Mouse (Mus musculus) ES-Bruce4 (cell line): ENCODE results near the gene E2f1.

Experiments
- CTCF ChIP-seq: IDR thresholded peaks from one replicate; pipeline ENCODE4 v1.8.1; 2011; ENCODE audit warnings: low read depth, low read length
- EP300 ChIP-seq: IDR thresholded peaks from 2 replicates; pipeline ENCODE4 v1.6.1; 2011; ENCODE audit warnings: low read depth, low read length; ENCODE audit not compliant: insufficient read depth
- POLR2A ChIP-seq: IDR thresholded peaks from one replicate; pipeline ENCODE4 v1.8.1; 2011; ENCODE audit warnings: low read length; ENCODE audit not compliant: insufficient read depth

- TF ChIP-seq EP300 (no peak), CTCF (no peak), POLR2A (no peak)
Observed at GRCm38 (mm10) chr2:154568329-154569070, 1.2 kb downstream of the E2f1 start.
